Mouse (Mus musculus): ENCODE measurements around the gene Rbfox2.
"Not testable (repeated sequence)": the region's sequence is repeated elsewhere in the genome, so short reads cannot be mapped to it uniquely, and the experiment has no call there.

Gene Rbfox2

DNA sequence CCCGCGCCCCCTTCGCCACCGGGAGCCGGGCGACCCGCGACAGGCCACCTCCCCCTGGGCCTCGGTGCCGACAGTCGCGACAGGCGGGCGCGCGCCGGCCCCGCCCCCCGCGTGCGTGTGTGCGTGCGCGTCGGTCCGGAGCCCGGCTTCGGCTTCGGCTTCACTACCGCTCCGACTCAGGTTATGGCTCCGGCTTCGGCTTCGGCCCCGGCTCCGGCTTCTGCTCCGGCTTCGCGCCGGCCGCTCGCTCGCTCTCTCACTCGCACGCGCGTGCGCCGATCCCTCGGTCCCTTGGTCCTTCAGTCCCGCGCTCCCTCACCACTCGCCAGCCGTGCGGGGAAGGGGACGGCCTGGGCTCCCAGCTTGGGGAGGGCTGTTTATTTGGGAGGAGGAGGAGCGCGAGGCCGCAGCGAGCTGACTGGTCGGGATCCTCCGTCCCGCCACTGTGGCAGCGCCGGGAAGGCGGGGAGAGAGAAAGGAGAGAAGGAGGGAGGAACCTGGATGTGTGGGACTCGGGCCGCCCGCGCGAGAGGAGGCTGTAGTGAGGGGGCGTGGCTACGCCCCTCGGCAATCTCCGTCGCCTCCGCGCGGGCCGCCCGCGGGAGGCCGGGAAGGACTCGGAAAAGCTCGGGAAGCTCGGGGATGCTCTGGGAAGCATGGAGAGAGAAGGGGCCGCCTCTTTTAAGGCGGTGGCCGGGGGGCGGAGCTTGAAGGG lies at the start of gene Rbfox2:
TSS of gene Rbfox2 (minus strand) at position 458 of the 715 bp plus-strand sequence.
- peak; percentile 94 to 95 for DNase-seq

DNA sequence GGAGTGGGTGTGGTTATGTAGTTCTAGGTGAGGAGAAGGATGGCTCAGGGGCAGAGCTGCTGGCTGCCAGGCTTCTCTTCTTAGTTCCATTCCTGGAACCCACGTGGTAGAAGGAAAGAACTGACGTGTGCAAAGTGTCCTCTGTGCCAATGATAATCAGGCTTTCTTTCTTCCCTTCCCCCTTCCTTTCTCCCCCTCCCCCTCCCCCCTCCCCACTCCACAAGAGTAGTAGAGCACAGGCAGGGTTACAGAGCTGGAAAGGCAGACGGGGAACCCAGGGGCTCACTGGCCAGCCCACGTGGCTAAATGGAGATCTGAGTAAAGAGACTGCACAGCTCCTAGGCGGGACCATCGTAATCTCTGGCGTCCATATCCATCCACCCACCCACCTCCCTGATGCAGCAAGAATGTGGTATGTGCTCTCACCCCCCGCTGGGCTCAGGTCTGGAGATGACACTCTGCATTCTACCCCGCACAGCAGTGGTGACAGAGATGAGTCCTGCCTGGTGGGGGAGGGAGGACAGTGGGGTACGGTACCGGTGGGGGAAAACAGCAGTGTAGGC lies 49.5 kb upstream of the Rbfox2 start:
- peak in 1 of 2 experiments; percentile 68 for DNase-seq

DNA sequence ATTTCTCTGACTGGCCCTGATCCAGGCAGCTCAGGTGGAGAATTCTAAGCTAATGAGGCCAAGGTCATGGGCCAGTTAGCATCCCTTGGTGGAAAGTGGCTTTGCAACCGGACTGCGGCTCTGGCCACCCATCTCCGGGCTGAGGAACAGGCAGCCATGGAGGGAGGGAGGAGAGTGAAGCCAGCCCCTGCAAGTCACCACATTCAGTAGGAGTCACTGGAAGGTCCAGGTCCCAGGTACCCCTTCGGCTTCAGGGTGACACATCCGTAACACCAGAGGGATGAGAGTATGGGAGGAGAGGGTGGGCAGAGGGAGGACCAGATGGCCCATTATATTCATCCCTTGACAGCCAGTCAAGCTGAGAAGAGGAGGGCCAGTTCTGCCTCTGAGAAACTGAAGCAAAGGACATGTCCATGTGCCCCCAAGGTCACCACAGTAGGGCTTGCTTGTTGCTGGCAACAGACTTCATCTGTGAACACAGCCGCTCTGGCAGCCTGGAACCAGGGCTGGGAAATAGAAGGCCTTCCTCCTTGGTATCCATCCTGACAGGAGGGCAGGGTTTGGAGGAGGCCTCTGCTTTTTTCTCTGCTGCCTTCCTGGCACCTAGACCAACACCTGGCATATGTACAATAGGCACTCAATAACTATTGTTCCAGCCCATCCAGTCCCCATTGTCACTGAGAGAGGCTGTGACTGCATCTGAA lies 48.2 kb upstream of the Rbfox2 start:
- peak; percentile 78 to 83 for DNase-seq

DNA sequence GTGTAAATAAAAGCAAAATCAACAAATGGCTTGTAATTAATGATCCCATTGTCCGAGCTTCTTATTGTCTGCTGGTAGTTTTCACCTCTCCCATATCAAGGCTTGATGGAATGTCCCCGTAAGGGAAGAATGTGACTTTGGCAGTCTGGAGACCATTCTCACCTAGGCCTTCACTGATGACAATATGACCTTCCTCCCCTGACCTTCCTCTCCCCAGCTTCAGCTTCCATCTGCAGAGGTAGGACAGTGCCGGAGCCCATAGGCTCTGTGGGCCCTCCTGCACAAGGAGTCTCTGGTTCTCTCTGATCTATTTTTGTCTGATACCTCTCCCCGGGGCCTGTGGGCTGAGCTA lies 47.7 kb upstream of the Rbfox2 start:
- no peak for DNase-seq

DNA sequence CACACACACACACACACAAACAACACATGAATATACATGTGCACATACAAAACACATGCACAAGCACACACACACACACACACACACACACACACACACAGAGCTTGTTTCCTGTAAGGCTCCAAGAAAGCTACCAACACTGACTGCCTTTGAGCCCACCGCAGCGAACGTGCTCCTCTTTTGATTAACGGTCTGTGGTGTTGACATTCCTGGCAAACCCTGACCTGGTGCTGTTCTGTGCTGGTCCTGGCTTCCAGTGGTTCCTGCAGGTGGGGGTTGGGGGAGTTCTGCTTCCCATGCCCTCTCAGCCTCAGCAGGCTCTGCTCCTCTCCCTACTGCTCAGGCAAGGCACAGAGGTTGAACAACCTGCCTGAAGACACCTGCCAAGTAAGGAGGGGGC lies 47.0 kb upstream of the Rbfox2 start:
- DNase-seq = no peak

DNA sequence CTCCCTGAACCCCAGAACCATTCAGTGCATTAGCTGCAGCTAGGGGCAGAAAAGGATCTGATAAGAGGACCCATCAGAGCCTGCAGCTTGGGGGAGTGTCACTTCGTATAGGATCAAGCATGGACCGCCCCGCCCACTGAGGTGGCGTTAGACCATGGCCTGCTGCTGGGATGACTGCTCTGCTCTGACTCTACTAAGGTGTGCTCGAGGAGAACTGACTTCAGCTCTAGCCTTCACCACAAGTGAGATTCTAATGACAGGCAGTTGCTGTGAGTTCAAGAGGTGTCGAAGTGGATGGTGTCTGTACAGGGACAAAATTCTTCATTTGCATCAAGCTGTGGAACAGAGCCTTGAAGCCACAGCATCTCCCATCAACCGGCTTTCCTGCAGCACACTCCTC lies 46.1 kb upstream of the Rbfox2 start:
- no peak for DNase-seq

DNA sequence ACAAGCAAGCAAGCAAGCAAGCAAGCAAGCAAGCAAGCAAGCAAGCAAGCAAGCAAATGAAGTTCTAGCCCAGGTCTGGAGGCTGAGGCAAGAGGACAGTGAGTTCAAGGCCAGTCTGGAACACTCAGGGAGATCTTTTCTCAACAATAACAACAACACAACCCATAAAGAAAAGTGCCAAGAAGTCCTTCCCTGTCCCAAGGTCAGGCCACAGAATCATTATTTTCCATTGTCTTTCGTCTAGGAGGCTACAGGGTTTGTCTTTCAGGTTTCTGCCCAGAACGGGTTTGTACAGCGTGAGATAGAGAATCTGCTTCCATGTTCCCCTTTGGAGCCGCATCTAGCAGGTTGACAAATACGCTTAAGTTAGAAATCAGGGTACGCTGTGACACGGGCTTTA lies 43.3 kb upstream of the Rbfox2 start:
- no peak for DNase-seq

DNA sequence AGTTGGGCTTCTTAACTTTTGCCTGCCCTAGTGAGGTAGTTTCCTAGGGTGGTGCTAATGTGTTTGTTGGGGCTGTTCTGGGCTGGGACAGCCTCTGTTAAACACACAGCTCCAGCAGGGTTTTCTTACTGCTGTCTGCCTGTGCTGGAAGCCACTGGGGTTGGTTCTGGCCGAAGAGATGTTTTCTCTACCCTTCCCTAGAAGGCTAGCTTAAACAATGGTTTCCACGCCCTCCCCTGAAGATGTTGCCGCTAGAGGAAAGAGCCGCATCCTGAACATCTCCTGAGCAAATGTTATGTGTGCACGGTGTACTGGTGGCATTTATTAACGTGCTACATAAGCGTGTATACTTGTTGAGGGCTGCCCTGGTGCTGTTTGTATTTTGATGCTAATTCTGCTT lies 41.3 kb upstream of the Rbfox2 start:
- DNase-seq = no peak

DNA sequence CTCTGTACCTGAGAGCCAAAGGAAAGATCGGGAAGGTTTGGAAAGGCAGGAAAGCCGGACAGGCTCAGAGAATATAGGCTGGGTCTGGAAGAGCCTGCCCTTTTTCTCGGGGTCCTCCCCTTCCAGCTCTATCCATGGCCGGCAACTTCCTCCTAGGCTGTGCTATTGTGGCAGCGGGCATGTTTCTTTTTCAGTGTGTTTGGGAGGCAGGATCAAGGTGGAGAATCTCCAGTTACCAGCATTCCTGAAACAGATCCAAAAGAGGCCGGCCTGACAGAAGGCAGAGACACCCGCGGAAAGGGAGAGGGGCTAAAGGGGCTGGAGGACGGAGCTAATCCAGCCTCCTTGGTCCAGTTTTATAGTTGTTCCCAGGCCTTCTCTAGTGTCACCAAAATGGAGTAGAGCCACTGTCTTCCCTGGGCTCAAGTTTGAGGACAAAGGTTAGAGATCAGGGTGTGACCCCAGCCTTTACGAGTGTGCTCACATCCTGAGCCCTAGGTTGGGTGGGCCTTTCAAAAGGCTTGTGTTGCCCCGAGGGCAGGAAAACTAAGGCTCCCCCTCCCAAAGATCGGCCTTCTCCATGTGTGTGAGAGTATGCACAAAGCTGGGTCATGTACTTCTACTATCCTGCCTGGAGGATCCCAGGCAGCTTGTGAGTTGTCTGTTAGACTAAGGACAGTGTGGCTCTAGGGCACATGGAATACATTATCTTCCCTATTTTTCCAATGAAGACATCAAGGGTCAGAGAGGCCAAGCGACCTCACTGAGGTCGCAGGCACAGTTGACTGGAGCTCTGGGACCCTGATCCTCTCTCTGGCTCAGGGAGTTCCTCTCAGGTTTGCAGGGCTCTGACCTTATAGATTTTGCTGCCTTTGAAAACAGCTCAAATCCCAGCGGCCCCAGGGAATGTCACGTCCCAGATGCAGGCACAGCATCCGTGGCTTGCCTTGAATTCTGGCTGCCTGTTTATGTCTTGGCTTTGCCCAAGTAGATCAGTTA lies 37.6 kb upstream of the Rbfox2 start:
- DNase-seq = peak; percentile 58 to 67

DNA sequence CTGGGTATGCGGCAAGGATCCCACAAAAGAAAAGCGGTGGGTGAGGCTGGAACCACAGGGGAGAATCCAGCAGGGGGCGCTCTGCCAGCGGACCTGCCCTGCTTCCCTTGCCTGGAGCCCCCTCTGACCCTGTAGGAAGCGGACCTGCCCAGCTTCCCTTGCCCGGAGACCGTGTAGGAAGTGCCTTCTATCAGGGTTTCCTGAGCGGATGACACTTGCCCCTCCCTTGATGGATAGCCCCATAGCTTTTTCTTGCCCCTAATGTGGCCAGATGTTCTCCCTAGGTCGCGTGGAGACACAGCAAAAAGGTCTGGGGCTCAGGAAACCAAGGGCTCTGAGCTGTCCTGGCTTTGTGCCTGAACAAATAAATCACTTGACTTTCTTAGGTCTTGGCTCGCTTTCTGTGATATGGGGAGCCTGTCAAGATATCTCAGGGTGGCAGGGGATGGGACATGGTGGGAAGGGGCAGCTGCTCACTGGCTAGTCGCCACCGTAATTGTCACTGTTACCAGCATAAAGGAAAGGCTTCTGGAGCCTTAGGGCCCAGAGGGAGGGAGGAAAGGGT lies 36.8 kb upstream of the Rbfox2 start:
- peak; percentile 85 to 90 for DNase-seq

DNA sequence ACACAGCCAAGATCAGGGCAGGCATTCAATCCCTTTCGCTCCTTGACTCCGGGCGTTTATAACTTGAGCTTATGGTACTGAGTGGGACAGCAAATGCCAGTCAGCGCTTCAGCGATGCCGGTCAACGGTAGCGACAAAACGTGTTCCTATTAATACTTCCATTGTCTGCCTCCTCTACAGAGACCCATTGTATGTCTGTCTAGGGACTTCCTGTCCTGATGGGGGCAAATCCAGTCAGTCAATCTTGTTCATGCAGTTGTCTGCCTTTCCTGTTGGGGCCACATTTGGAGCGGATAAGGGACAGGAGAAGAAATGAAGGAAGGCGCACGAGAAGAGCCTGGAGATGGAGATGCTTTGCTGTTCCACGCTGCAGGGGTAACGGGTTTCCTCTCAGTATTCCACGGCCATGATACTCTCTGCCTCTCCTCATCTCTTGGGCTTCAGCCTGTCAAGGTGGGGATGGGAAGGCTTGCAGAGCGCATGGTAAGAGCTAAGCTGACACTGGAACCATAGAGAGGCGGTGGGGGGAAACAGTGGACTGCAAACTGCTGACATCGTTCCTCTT lies 36.2 kb upstream of the Rbfox2 start:
- DNase-seq = no peak

DNA sequence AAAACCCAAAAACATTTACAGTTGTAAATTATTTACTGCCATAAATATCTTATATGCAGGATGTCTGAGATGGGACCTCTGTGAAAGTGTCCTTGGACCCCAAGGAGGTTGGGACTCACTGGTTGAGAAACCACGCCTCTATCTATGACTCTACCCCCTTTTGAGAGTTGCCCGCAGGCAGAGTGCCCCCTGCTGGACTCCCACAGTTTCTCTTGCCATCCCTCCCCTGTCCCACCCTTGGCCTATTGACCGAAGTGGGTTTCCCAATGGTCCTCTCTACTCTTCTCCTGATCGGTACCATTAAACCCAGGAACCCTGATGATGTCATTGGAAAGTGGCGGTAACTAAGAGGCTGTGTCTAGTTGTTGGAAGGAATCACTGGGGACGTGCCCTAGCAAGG lies 35.2 kb upstream of the Rbfox2 start:
- no peak for DNase-seq

DNA sequence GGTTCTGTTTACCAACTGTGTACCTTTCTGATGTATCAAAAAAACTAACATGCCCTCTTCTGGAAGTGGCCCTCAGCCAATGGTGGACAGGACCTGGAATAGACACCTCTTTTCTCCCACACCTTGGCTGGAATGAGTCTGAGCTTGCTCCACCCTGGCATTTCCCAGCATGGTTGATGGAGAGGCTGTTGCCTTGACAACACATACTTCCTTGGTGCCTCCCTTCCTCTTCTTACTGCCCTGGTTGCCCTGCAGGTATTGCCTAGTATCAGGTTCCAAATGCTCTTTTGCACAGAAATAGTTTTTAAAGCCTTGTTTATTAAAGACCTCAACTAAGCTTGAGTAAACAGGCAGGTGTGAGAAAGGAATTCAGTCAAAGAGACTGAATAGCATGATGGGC lies 33.8 kb upstream of the Rbfox2 start:
- no peak for DNase-seq

DNA sequence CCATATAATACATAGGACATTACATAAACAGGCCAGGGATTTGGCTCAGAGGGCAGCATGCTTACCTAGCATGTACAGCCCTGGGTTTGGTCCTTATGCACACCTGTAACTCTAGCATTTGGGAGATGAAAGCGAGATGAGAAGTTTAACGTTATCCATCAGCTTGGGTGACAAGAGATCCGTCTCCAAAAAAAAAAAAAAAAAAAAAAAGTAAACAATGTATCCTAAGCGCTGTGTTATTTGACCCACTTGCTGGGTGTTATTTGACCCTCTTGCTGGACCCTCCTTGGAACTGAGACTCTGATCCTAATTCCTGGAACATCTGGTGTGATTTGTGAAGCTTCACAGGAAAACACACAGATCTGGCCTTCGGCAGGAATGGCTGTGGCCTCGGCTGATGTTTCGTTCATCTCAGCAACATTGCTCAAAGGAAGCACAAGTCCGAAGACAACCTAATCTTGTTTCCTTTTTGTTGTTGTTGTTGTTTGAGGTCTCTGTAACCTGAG lies 32.2 kb upstream of the Rbfox2 start:
- DNase-seq = no peak

DNA sequence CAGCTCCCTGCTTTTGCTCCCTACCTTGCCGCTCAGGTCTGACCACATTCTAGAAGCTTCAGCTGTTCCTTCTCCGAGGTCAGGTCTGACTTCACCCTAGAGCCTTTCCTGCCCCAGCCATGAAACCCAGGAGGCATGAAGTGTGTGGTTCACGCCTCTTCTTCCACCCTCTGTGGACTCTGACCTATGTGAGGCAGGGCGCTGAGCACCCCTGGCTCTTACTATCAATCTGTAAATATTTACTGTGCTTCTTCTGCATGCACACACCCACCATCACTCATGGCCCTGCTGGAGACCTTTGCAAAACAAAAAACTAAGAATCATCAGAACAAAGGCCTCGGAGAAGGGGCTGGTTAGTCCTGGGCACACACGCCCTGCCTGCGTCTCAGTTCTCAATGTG lies 31.6 kb upstream of the Rbfox2 start:
- no peak for DNase-seq

DNA sequence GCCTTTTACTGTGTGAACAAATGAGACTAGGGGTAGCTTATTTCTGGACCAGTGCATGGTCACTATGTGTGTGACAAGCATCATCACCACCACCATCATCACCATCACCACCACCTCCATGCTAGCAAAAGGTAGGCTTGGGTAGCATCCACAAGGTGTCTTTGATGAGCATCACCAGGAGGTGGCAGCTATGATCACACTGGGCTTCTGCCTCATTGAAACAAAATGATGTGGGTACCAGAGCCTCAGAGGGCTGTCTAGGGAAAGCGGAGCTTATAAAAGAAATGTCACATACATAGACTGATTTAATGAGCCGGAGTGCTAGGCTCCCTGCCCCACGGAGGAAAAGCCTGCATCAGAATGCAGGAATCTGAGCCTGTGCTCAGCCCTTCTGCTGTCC lies 31.1 kb upstream of the Rbfox2 start:
- no peak for DNase-seq

DNA sequence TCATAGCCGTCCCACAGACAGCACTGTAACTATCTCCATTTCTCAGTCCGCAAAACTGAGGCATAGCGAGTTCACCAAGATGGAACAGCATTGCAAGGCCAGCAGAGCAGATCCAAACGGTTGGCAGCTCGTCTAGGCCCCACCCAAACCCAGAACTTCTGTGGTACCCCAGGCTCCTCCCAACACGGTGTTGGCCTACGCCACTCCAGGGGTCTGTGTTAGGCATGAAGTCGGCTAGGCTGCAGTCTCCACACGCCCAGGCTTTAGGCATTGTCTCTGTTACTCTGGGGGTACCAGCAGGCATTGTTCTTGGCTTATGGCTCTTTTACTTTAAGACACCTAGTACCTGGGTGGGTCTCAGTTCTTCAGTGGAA lies 30.2 kb upstream of the Rbfox2 start:
- DNase-seq = no peak

DNA sequence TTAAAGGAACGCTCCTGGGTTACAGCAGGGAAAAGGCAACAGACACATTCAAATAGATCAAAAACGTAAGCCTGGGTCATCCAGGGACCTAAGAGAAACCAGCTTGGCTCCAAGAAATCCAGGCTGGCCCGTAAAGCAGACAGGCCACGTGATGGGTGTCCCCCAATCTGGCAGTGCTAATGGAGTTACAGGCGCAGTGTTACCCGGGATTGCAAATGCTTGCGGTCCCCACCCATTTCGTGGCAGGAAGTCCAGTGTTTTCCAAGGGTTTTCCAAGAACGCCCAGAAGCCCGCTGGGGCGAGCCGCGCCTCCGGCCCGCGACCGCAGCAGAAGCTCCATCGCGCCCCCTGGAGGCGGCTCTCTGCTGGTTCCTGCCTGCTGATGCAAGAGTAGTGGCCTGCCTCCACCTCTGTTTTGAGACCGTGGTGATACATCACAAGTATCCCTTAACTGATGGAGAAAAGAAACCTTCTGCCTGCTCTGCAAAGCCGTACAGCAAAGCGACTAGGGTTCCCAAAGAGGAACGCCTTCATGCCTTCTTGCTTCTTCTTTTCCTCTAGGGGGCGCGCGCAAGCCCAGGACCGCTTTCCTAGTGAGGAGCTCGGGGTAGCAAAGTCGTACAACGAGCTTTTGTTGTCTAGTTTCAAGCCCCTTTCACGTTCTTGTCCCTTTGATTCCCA lies 29.6 kb upstream of the Rbfox2 start:
- DNase-seq = peak; percentile 94 to 95

DNA sequence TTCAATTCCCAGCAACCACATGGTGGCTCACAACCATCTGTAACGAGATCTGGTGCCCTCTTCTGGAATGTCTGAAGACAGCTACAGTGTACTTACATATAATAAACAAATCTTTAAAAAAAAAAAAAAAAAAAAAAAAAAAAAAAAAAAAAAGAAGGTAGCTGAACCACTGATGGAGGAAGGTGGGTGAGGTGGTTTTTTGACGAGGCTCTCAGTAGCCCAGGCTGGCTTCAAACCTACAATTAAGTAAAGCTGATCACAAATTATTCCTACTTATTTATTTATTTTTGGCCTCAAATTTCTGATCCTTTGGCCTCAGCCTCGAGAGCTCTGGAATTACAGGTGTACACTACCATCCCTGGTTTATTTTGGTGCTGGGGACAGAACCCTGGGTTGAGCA lies 28.4 kb upstream of the Rbfox2 start:
- DNase-seq = not testable (repeated sequence)

DNA sequence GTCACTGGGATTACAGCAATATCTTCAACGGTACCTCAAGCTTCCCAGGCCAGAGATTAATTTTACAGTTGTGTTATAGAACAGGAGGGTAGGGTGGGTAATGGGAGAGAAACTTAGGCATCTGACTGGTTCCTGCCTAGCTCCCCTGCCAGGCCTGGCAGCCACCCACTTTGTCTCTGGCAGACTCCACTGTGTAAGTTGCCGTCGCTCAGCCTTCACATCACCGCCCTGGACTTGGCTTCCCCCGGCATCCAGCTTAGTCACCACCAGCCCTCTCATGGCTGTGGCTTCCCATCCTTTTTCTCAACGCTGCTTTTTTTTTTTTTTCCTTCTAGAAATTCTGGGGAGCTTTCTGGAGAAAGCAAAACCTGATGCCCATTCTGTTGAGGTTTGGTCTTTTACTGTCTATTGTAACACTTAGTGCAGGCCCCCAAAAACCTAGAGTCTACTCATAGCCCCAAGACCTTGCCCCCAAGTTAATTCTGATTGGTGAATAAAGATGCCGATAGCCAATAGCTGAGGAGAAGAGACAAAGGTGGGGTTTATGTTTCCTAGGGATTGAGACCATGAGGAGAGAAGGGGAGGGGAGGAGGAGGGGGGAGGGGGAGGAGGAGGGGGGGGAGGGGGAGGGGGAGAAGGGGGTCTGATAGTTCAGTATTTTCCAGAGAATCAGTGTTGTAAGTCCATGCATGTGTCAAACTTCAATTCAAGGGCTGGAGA lies 25.6 kb upstream of the Rbfox2 start:
- peak; percentile 61 to 73 for DNase-seq

DNA sequence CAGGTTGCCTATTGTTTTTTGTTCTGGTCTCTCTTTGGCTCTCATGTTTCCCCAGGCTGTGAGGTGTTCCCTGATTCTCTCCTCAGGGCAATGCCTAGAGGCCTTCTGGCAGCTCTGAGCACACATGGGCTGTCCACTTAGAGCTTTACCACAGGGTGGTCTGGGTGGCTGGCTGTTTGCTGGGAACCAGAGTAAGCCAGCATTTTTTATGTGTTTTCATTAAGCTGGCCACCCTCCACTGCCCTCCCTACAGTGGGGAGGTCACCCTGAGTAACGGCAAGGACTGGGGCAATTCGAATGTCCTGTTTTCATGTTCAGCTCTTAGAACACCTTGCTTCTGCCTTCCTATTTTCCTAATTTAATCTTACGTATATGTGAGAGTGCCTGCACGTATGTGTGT lies 24.6 kb upstream of the Rbfox2 start:
- DNase-seq = no peak
